Mouse (Mus musculus): ENCODE measurements around the gene 9530068E07Rik.

- TF ChIP-seq CTCF (IDR thresholded peaks at IDR 0.05; ENCODE audit: low read depth, low read length) (no peak), POLR2AphosphoS5 (IDR thresholded peaks at IDR 0.05; ENCODE audit: insufficient replicate concordance, low read depth, low read length) (no peak)
These were observed 35.4 kb downstream of the 9530068E07Rik start for GRCm38 (mm10) chr11:52431594-52431993.

All from G1E (cell line).